Mouse (Mus musculus): ENCODE data around the gene Gfy. TPM values are rescaled to one million over a fixed set of nuclear protein-coding genes. Genes with fewer than 3 reads are reported as not detected.

Gfy gene
- polyA plus RNA-seq, 1 experiment: not detected

DNA sequence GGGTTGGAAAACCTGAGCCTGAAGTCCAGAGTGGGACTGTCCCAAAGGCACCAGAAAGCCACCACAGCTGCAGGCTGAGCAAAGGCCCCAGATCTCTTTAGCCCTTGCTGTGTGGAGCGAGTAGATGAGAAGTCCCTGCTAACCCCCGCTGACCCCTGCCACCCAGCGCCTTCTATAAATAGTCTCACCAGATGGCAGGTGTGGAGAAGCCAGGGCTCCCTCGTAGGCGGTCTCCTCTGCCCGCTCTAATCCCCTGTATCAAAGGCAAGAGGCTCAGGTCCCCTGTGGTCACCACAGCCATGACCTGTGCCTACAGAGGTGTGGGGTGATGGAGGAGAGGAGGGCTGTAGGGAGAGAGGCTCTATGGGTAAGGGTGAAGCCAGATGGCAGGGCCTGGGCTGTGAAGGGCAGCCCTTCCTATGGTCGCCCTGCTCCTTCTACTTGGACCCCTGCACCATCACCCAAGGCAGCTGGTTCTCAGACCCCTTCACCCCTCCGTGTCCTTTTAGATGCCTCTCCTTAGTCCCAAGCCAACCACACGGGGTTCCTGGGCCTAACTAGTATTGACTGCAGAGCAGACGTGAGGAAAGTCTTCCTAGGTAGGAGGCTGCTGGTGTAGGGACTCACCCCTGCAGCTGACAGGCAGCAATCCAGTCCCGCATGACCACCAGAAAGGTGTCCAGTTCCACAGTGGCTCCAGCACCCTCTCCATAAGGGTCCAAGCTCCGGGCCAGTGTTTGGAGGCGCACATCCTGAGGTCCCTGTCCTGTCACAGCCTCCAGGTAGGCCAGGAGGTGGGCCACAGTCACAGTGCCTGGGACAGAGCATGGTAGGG is 16.2 kb upstream of the Gfy start:
- Histone ChIP-seq H3K36me3 (replicated peaks; ENCODE audit: low read length) (no peaks in the 10 kb centered on the region), H3K4me3 (replicated peaks) (no peak overlapping the region), H3K9me3 (no peaks in the 10 kb centered on the region), H3K27me3 (replicated peaks) (peaks cover 91% of the 10 kb centered on the region), H3K4me1 (peaks cover 62% of the 10 kb centered on the region)
- TF ChIP-seq FLI1 (IDR thresholded peaks at IDR 0.05; ENCODE audit: low read length) (no peak), GATA1 (IDR thresholded peaks at IDR 0.05; ENCODE audit: borderline replicate concordance, low read length) (no peak)

GRCm38 (mm10) chr7:45193871-45194785 is 14.8 kb upstream of the Gfy start:
- Histone ChIP-seq H3K4me3 (replicated peaks) (no peak overlapping the region), H3K4me1 (peaks cover 70% of the 10 kb centered on the region), H3K36me3 (replicated peaks; ENCODE audit: low read length) (no peaks in the 10 kb centered on the region), H3K27me3 (replicated peaks) (peaks cover 92% of the 10 kb centered on the region), H3K9me3 (no peaks in the 10 kb centered on the region)
- no peak for TF ChIP-seq GATA1 (IDR thresholded peaks at IDR 0.05; ENCODE audit: borderline replicate concordance, low read length)
- TF ChIP-seq FLI1 (IDR thresholded peaks at IDR 0.05; ENCODE audit: low read length): no peak

DNA sequence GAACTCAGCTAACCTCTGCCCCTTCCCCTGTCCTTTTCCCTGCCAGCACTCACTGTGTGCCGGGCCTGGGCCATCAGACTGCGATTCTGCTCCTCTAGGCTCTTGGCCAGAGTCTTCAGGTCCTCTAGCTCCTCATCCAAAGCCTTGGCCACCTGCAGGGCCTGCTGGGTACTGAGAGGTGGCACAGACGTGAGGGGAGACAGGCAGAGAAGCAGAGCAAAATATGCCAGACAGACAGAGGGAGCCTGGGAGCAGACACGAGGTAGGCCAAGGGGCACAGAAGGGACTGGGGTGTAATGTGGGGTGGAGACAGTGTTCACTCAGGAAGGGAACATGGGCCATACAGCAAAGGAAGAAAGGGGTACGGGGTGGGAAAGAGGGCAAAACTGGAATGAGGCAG is 14.0 kb upstream of the Gfy start:
- H3K4me1 ChIP-seq: peaks cover 69% of the 10 kb centered on the region
- peaks cover 93% of the 10 kb centered on the region for H3K27me3 ChIP-seq (replicated peaks)
- H3K4me3 ChIP-seq (replicated peaks): no peak overlapping the region
- H3K36me3 ChIP-seq (replicated peaks; ENCODE audit: low read length): no peaks in the 10 kb centered on the region
- no peaks in the 10 kb centered on the region for H3K9me3 ChIP-seq
- TF ChIP-seq GATA1 (IDR thresholded peaks at IDR 0.05; ENCODE audit: borderline replicate concordance, low read length) (no peak), FLI1 (IDR thresholded peaks at IDR 0.05; ENCODE audit: low read length) (no peak)

DNA sequence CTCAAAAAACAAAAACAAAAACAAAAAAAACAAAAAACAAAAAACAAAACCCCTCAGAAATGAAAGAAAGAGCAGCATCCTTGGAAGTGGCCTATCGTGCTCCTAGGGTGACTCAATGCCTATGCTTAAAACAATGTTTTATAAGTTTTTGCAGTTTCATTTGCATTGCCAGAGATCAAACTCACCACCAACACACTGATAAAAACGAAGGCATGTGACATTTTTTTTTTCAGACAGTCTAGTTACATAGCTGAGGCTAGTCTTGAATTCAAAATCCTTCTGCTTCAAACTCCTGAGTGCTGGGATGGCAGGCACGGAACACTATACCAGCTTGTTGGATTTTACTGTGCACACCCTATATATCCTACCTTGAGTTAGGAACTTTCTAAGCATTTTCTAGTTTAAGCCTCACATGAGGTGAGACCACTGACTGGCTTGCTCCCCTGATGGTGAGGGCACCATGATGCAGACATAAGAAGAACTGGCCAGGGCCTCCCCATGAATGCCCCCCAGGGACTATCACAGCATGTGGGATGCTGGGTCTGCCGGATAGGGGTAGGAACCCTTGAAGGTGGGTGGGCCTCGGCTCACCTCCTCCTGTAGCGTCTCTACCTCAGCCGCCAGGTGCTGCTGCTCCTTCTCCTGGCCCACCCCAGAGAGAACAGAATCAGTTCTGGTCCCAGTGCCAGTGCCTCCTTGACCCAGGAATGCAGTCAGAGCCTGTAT is 13.4 kb upstream of the Gfy start:
- Histone ChIP-seq H3K4me1 (peaks cover 62% of the 10 kb centered on the region), H3K27me3 (replicated peaks) (peaks cover 97% of the 10 kb centered on the region), H3K4me3 (replicated peaks) (no peak overlapping the region), H3K9me3 (no peaks in the 10 kb centered on the region), H3K36me3 (replicated peaks; ENCODE audit: low read length) (no peaks in the 10 kb centered on the region)
- TF ChIP-seq FLI1 (IDR thresholded peaks at IDR 0.05; ENCODE audit: low read length) (no peak), GATA1 (IDR thresholded peaks at IDR 0.05; ENCODE audit: borderline replicate concordance, low read length) (no peak)

- TF ChIP-seq FLI1 (IDR thresholded peaks at IDR 0.05; ENCODE audit: low read length) (no peak), GATA1 (IDR thresholded peaks at IDR 0.05; ENCODE audit: borderline replicate concordance, low read length) (no peak)
- H3K36me3 ChIP-seq (replicated peaks; ENCODE audit: low read length): no peaks in the 10 kb centered on the region
- H3K27me3 ChIP-seq (replicated peaks): peaks cover 96% of the 10 kb centered on the region
- H3K4me1 ChIP-seq: peaks cover 58% of the 10 kb centered on the region
- H3K4me3 ChIP-seq (replicated peaks): no peak overlapping the region
- H3K9me3 ChIP-seq: no peaks in the 10 kb centered on the region
These were observed 12.5 kb upstream of the Gfy start for GRCm38 (mm10) chr7:45191803-45192363.

- Histone ChIP-seq H3K4me3 (replicated peaks) (no peak overlapping the region), H3K9me3 (no peaks in the 10 kb centered on the region), H3K36me3 (replicated peaks; ENCODE audit: low read length) (no peaks in the 10 kb centered on the region), H3K4me1 (peaks cover 57% of the 10 kb centered on the region), H3K27me3 (replicated peaks) (peaks cover 96% of the 10 kb centered on the region)
- TF ChIP-seq FLI1 (IDR thresholded peaks at IDR 0.05; ENCODE audit: low read length) (no peak), GATA1 (IDR thresholded peaks at IDR 0.05; ENCODE audit: borderline replicate concordance, low read length) (no peak)
These were observed 11.8 kb upstream of the Gfy start for GRCm38 (mm10) chr7:45191161-45191560.

- Histone ChIP-seq H3K9me3 (no peaks in the 10 kb centered on the region), H3K4me1 (peaks cover 49% of the 10 kb centered on the region), H3K36me3 (replicated peaks; ENCODE audit: low read length) (no peaks in the 10 kb centered on the region), H3K4me3 (replicated peaks) (no peak overlapping the region), H3K27me3 (replicated peaks) (peaks cover 96% of the 10 kb centered on the region)
- TF ChIP-seq GATA1 (IDR thresholded peaks at IDR 0.05; ENCODE audit: borderline replicate concordance, low read length): no peak
- TF ChIP-seq FLI1 (IDR thresholded peaks at IDR 0.05; ENCODE audit: low read length): no peak
These were observed 10.8 kb upstream of the Gfy start for GRCm38 (mm10) chr7:45190186-45190585.

- Histone ChIP-seq H3K9me3 (no peaks in the 10 kb centered on the region), H3K36me3 (replicated peaks; ENCODE audit: low read length) (no peaks in the 10 kb centered on the region), H3K27me3 (replicated peaks) (peaks cover 96% of the 10 kb centered on the region)
These were observed 10.2 kb upstream of the Gfy start for GRCm38 (mm10) chr7:45189600-45189999.

DNA sequence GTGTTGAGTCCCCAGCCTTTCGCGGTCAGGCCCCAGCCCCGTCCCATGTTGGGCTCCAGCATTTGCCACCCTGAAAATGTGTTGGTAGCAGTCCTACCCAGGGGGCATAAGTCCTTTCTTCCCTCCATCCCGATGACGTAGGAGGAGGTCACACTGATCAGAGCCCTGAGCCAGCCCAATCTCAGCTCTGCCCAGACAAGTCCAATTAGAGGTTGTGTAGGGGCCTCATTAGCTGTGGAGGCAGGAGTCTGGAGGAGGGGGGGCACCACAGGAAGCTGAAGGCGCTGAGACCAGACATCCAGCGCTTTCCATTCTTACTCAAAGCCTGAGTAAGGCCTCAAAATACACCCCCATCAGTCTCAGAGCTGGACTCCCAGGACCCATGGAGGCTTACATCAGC is 6.6 kb upstream of the Gfy start:
- TF ChIP-seq GATA1 (IDR thresholded peaks at IDR 0.05; ENCODE audit: borderline replicate concordance, low read length) (no peak), FLI1 (IDR thresholded peaks at IDR 0.05; ENCODE audit: low read length) (no peak)
- Histone ChIP-seq H3K4me1 (peaks cover 64% of the 10 kb centered on the region), H3K4me3 (replicated peaks) (no peak overlapping the region), H3K9me3 (no peaks in the 10 kb centered on the region), H3K27me3 (replicated peaks) (peaks cover 98% of the 10 kb centered on the region), H3K36me3 (replicated peaks; ENCODE audit: low read length) (no peaks in the 10 kb centered on the region)

More at GRCm38 (mm10) chr7:45189600-45189999, 10.2 kb upstream of the Gfy start:
- Histone ChIP-seq H3K4me3 (replicated peaks) (no peak overlapping the region), H3K4me1 (peaks cover 51% of the 10 kb centered on the region)
- no peak for TF ChIP-seq GATA1 (IDR thresholded peaks at IDR 0.05; ENCODE audit: borderline replicate concordance, low read length)
- no peak for TF ChIP-seq FLI1 (IDR thresholded peaks at IDR 0.05; ENCODE audit: low read length)

Data from megakaryocyte, embryonic 14.5 days (primary cell).